Mouse (Mus musculus) effector memory CD4-positive, alpha-beta T cell, adult 7 months (primary cell): ENCODE results near the gene Pramef25. TPM values are rescaled to one million over a fixed set of nuclear protein-coding genes. Genes with fewer than 3 reads are reported as not detected.

Source experiments
- polyA plus RNA-seq: library from polyadenylated mRNA; unstranded; fragments of 100-300 nt; shearing (Covaris generic); gene quantifications from one replicate; pipeline ENCODE4 v1.2.1, GENCODE M21; 2017

The Pramef25 gene
- not detected for polyA plus RNA-seq

GRCm38 (mm10) chr4:143950916-143951315 is at the start of gene Pramef25:
Gene Pramef25, minus strand, starts transcription at chr4:143951016.

GRCm38 (mm10) chr4:143994269-143994668 is 43.5 kb upstream of the Pramef25 start, which contains the start of gene Pramef17:
Gene Pramef17, minus strand, starts transcription at chr4:143994369.

GRCm38 (mm10) chr4:143966850-143967249 is 16.0 kb upstream of the Pramef25 start, which contains the start of gene Gm13101:
Gene Gm13101, minus strand, starts transcription at chr4:143966950.

GRCm38 (mm10) chr4:143900280-143900679 is 50.5 kb downstream of the Pramef25 start, which contains the start of gene Pramef6:
Gene Pramef6, minus strand, starts transcription at chr4:143900380.

Other genes with a start within 250 kb of the Pramef25 start
- 0.28 TPM for gene Gm13089, start 248.3 kb downstream of the Pramef25 start, polyA plus RNA-seq
- 0.41 TPM for gene Gm13078, start 231.6 kb downstream of the Pramef25 start, polyA plus RNA-seq
- gene Gm13023, start 161.7 kb downstream of the Pramef25 start, polyA plus RNA-seq = not detected
- not detected for gene Gm13084, start 134.9 kb downstream of the Pramef25 start, polyA plus RNA-seq
- not detected for gene Gm13103, start 104.5 kb downstream of the Pramef25 start, polyA plus RNA-seq
- not detected for gene Pramef6, start 50.6 kb downstream of the Pramef25 start, polyA plus RNA-seq
- not detected for gene Gm13101, start 15.9 kb upstream of the Pramef25 start, polyA plus RNA-seq
- not detected for gene Pramef17, start 43.4 kb upstream of the Pramef25 start, polyA plus RNA-seq
- gene Pramel4, start 108.1 kb upstream of the Pramef25 start, polyA plus RNA-seq = 0.18 TPM
- gene Gm13102, start 155.5 kb upstream of the Pramef25 start, polyA plus RNA-seq = 0.37 TPM
- gene Oog3, start 211.6 kb upstream of the Pramef25 start, polyA plus RNA-seq = not detected
- not detected for gene Oog2, start 239.7 kb upstream of the Pramef25 start, polyA plus RNA-seq